Mouse (Mus musculus) embryonic facial prominence, embryonic 15.5 days (tissue): ENCODE results near the gene Phb2. TPM values are rescaled to one million over a fixed set of nuclear protein-coding genes. Genes with fewer than 3 reads are reported as not detected.

Experiments
- ATAC-seq: fragments of 200-750 bp; cut with Nextera tagmentation; 2 replicates; pipeline ENCODE4 v1.8.0; 2017; ENCODE audit warnings: low read depth, moderate TSS enrichment; ENCODE audit not compliant: insufficient number of reproducible peaks, low FRiP score, low TSS enrichment
- H3K27ac ChIP-seq: fragments of 300-500 bp; sonication (generic); replicated peaks from 2 replicates; pipeline ENCODE4 v1.5.1; 2015; ENCODE audit warnings: mild to moderate bottlenecking, inconsistent platforms
- H3K27me3 ChIP-seq: fragments of 300-500 bp; sonication (generic); 2 replicates; pipeline ENCODE4 v1.6.1; 2015; ENCODE audit warnings: inconsistent platforms
- H3K36me3 ChIP-seq: fragments of 300-500 bp; sonication (generic); 2 replicates; pipeline ENCODE4 v1.6.1; 2015; ENCODE audit warnings: mild to moderate bottlenecking, inconsistent platforms
- H3K4me1 ChIP-seq: fragments of 300-500 bp; sonication (generic); 2 replicates; pipeline ENCODE4 v1.6.1; 2015; ENCODE audit warnings: inconsistent platforms
- H3K4me2 ChIP-seq: fragments of 300-500 bp; sonication (generic); replicated peaks from 2 replicates; pipeline ENCODE4 v1.6.1; 2015; ENCODE audit warnings: mild to moderate bottlenecking, inconsistent platforms
- H3K4me3 ChIP-seq: fragments of 300-500 bp; sonication (generic); replicated peaks from 2 replicates; pipeline ENCODE4 v1.5.1; 2015; ENCODE audit warnings: mild to moderate bottlenecking, inconsistent platforms
- H3K9ac ChIP-seq: fragments of 300-500 bp; sonication (generic); 2 replicates; pipeline ENCODE4 v1.6.1; 2015; ENCODE audit warnings: inconsistent platforms
- H3K9me3 ChIP-seq: fragments of 300-500 bp; sonication (generic); replicated peaks from 2 replicates; pipeline ENCODE4 v1.6.1; 2016; ENCODE audit warnings: inconsistent platforms
- whole genome bisulfite sequencing: fragments of 180-500 bp; shearing (Covaris S2); methylation state at CpG from one replicate; pipeline ENCODE4 v1.1.7; 2015; 5-methylcytosine and 5-hydroxymethylcytosine counted together
- polyA plus RNA-seq: library from polyadenylated mRNA; unstranded; fragments of >200 nt; fragmentation: Nextera tagmentation; extraction: Ambion mirVana; gene quantifications from 2 replicates; pipeline ENCODE4 v1.2.1, GENCODE M21; 2015

The Phb2 gene
- polyA plus RNA-seq, 1 experiment from 2014 or later, result 301 TPM

GRCm38 (mm10) chr6:124704417-124704816 lies 7.7 kb upstream of the Phb2 start:
- Histone ChIP-seq H3K4me3 (no peak overlapping the region), H3K4me1 (peaks cover 2% of the 10 kb centered on the region), H3K4me2 (no peak overlapping the region), H3K36me3 (peaks cover 67% of the 10 kb centered on the region), H3K27ac (no peak overlapping the region), H3K9me3 (no peaks in the 10 kb centered on the region), H3K9ac (no peak overlapping the region), H3K27me3 (no peaks in the 10 kb centered on the region)
- 95% methylated on average over 2 of the region's 2 CpGs for WGBS
- ATAC-seq, result no peak

GRCm38 (mm10) chr6:124706061-124706627 lies 6.0 kb upstream of the Phb2 start:
- H3K9ac ChIP-seq, result no peak overlapping the region
- no peak overlapping the region for H3K4me2 ChIP-seq
- peaks cover 63% of the 10 kb centered on the region for H3K36me3 ChIP-seq
- WGBS, result 84% methylated on average over 5 of the region's 5 CpGs
- H3K9me3 ChIP-seq, result no peaks in the 10 kb centered on the region
- no peak for ATAC-seq
- no peaks in the 10 kb centered on the region for H3K27me3 ChIP-seq
- no peak overlapping the region for H3K4me3 ChIP-seq
- no peak overlapping the region for H3K27ac ChIP-seq
- H3K4me1 ChIP-seq, result peaks cover 18% of the 10 kb centered on the region

GRCm38 (mm10) chr6:124708289-124708889 lies 3.7 kb upstream of the Phb2 start:
- no peaks in the 10 kb centered on the region for H3K9me3 ChIP-seq
- no peak overlapping the region for H3K4me2 ChIP-seq
- no peak for ATAC-seq
- peaks cover 28% of the 10 kb centered on the region for H3K4me1 ChIP-seq
- H3K27ac ChIP-seq, result no peak overlapping the region
- no peak overlapping the region for H3K4me3 ChIP-seq
- H3K36me3 ChIP-seq, result peaks cover 41% of the 10 kb centered on the region
- H3K27me3 ChIP-seq, result no peaks in the 10 kb centered on the region
- 91% methylated on average over 10 of the region's 10 CpGs for WGBS
- H3K9ac ChIP-seq, result no peak overlapping the region

GRCm38 (mm10) chr6:124712918-124713317 lies 782 bp downstream of the Phb2 start:
- 6% methylated on average over 11 of the region's 11 CpGs for WGBS
- Histone ChIP-seq H3K9ac (peak overlapping the region; percentile 84), H3K9me3 (no peaks in the 10 kb centered on the region), H3K27ac (peak overlapping the region; percentile 90), H3K4me2 (peak overlapping the region; percentile 84), H3K4me3 (peak overlapping the region; percentile 91), H3K4me1 (peaks cover 44% of the 10 kb centered on the region), H3K36me3 (peaks cover 39% of the 10 kb centered on the region), H3K27me3 (no peaks in the 10 kb centered on the region)
- no peak for ATAC-seq

GRCm38 (mm10) chr6:124716864-124717490 lies 4.8 kb downstream of the Phb2 start:
- peaks cover 25% of the 10 kb centered on the region for H3K4me1 ChIP-seq
- H3K9ac ChIP-seq, result no peak overlapping the region
- no peaks in the 10 kb centered on the region for H3K9me3 ChIP-seq
- H3K4me3 ChIP-seq, result peak overlapping the region; percentile 42
- H3K27ac ChIP-seq, result peak overlapping the region; percentile 78; the same call in 1 of the 2 replicates
- H3K27me3 ChIP-seq, result no peaks in the 10 kb centered on the region
- peaks cover 34% of the 10 kb centered on the region for H3K36me3 ChIP-seq
- 57% methylated on average over 20 of the region's 20 CpGs for WGBS
- H3K4me2 ChIP-seq, result peak overlapping the region; percentile 38; the same call in 1 of the 2 replicates
- ATAC-seq, result no peak

GRCm38 (mm10) chr6:124717968-124718367 lies 5.8 kb downstream of the Phb2 start:
- H3K4me1 ChIP-seq, result peaks cover 21% of the 10 kb centered on the region
- peak overlapping the region; percentile 42 for H3K4me3 ChIP-seq
- H3K9ac ChIP-seq, result 0 out of 2 replicates have a peak overlapping the region, but pooled peaks have one; percentile 26
- H3K27me3 ChIP-seq, result no peaks in the 10 kb centered on the region
- ATAC-seq, result no peak
- WGBS, result 63% methylated on average over 13 of the region's 13 CpGs
- no peaks in the 10 kb centered on the region for H3K9me3 ChIP-seq
- H3K4me2 ChIP-seq, result peak overlapping the region; percentile 38
- H3K36me3 ChIP-seq, result peaks cover 34% of the 10 kb centered on the region
- peak overlapping the region; percentile 78 for H3K27ac ChIP-seq

GRCm38 (mm10) chr6:124718703-124719102 lies 6.6 kb downstream of the Phb2 start:
- peaks cover 33% of the 10 kb centered on the region for H3K36me3 ChIP-seq
- peak overlapping the region; percentile 26; the same call in 1 of the 2 replicates for H3K9ac ChIP-seq
- peak overlapping the region; percentile 42 for H3K4me3 ChIP-seq
- 45% methylated on average over 16 of the region's 16 CpGs for WGBS
- peaks cover 14% of the 10 kb centered on the region for H3K4me1 ChIP-seq
- peak; percentile 71 for ATAC-seq
- H3K27ac ChIP-seq, result peak overlapping the region; percentile 78
- H3K27me3 ChIP-seq, result no peaks in the 10 kb centered on the region
- H3K4me2 ChIP-seq, result peak overlapping the region; percentile 32
- no peaks in the 10 kb centered on the region for H3K9me3 ChIP-seq

- H3K4me1 ChIP-seq, result peaks cover 6% of the 10 kb centered on the region
- peak overlapping the region; percentile 78 for H3K27ac ChIP-seq
- H3K27me3 ChIP-seq, result no peaks in the 10 kb centered on the region
- peaks cover 25% of the 10 kb centered on the region for H3K36me3 ChIP-seq
- ATAC-seq, result peak; percentile 61
- H3K4me2 ChIP-seq, result peak overlapping the region; percentile 32
- H3K9me3 ChIP-seq, result no peaks in the 10 kb centered on the region
- H3K9ac ChIP-seq, result no peak overlapping the region; the same call in 1 of the 2 replicates
- 50% methylated on average over 7 of the region's 7 CpGs for WGBS
- H3K4me3 ChIP-seq, result peak overlapping the region; percentile 42
Measured at GRCm38 (mm10) chr6:124719354-124719978, 7.3 kb downstream of the Phb2 start.

GRCm38 (mm10) chr6:124720904-124721303 lies 8.8 kb downstream of the Phb2 start:
- Histone ChIP-seq H3K27ac (no peak overlapping the region), H3K4me1 (peaks cover 6% of the 10 kb centered on the region; the same call in 1 of the 2 replicates), H3K4me3 (no peak overlapping the region), H3K4me2 (no peak overlapping the region), H3K36me3 (peaks cover 11% of the 10 kb centered on the region), H3K9ac (no peak overlapping the region), H3K27me3 (no peaks in the 10 kb centered on the region), H3K9me3 (no peaks in the 10 kb centered on the region)
- no peak for ATAC-seq
- WGBS, result 64% methylated on average over 11 of the region's 11 CpGs

GRCm38 (mm10) chr6:124722876-124723473 lies 10.8 kb downstream of the Phb2 start:
- no peak for ATAC-seq
- no peaks in the 10 kb centered on the region for H3K9me3 ChIP-seq

GRCm38 (mm10) chr6:124723541-124723940 lies 11.4 kb downstream of the Phb2 start:
- Histone ChIP-seq H3K27ac (no peak overlapping the region), H3K27me3 (no peaks in the 10 kb centered on the region), H3K9me3 (no peaks in the 10 kb centered on the region), H3K36me3 (no peaks in the 10 kb centered on the region), H3K4me3 (no peak overlapping the region), H3K9ac (no peak overlapping the region), H3K4me2 (no peak overlapping the region), H3K4me1 (no peaks in the 10 kb centered on the region)
- 75% methylated on average over 8 of the region's 8 CpGs for WGBS
- no peak for ATAC-seq

More at GRCm38 (mm10) chr6:124722876-124723473, 10.8 kb downstream of the Phb2 start:
- Histone ChIP-seq H3K27ac (no peak overlapping the region), H3K9ac (no peak overlapping the region), H3K4me3 (no peak overlapping the region), H3K4me1 (no peaks in the 10 kb centered on the region), H3K27me3 (no peaks in the 10 kb centered on the region), H3K36me3 (no peaks in the 10 kb centered on the region), H3K4me2 (no peak overlapping the region)
- WGBS, result 88% methylated on average over 6 of the region's 6 CpGs
